Mouse (Mus musculus) limb, embryonic 14.5 days (tissue): ENCODE measurements around the gene Zmynd8. TPM values are rescaled to one million over a fixed set of nuclear protein-coding genes. Genes with fewer than 3 reads are reported as not detected.

Source experiments
- ATAC-seq: fragments of 200-750 bp; cut with Nextera tagmentation; 2 replicates; pipeline ENCODE4 v1.8.0; 2017; ENCODE audit warnings: low read depth, moderate number of reproducible peaks, moderate TSS enrichment; ENCODE audit not compliant: low FRiP score
- DNase-seq: peaks from one replicate; pipeline ENCODE4 v3.0.0-alpha.2; 2015; ENCODE audit warnings: low spot score
- H3K27ac ChIP-seq: fragments of 300-500 bp; sonication (generic); replicated peaks from 2 replicates; pipeline ENCODE4 v1.5.1; 2014; ENCODE audit warnings: low read depth, mild to moderate bottlenecking, low read length, moderate library complexity, mixed read lengths
- H3K27me3 ChIP-seq: fragments of 300-500 bp; sonication (generic); 2 replicates; pipeline ENCODE4 v1.6.1; 2014; ENCODE audit warnings: low read length, mixed read lengths; ENCODE audit not compliant: control insufficient read depth, insufficient read depth
- H3K36me3 ChIP-seq: fragments of 300-500 bp; sonication (generic); 2 replicates; pipeline ENCODE4 v1.6.1; 2014; ENCODE audit warnings: mild to moderate bottlenecking, low read length, moderate library complexity, mixed read lengths; ENCODE audit not compliant: control insufficient read depth, insufficient read depth
- H3K4me1 ChIP-seq: fragments of 300-500 bp; sonication (generic); 2 replicates; pipeline ENCODE4 v1.6.1; 2014; ENCODE audit warnings: antibody characterized with exemption, low read length, mixed read lengths; ENCODE audit not compliant: control insufficient read depth, insufficient read depth
- H3K4me2 ChIP-seq: fragments of 300-500 bp; sonication (generic); replicated peaks from 2 replicates; pipeline ENCODE4 v1.6.1; 2014; ENCODE audit warnings: low read depth, mild to moderate bottlenecking, low read length, moderate library complexity; ENCODE audit not compliant: severe bottlenecking
- H3K4me3 ChIP-seq: fragments of 300-500 bp; sonication (generic); replicated peaks from 2 replicates; pipeline ENCODE4 v1.5.1; 2014; ENCODE audit warnings: low read length
- H3K9ac ChIP-seq: fragments of 300-500 bp; sonication (generic); 2 replicates; pipeline ENCODE4 v1.6.1; 2014; ENCODE audit warnings: mild to moderate bottlenecking, low read depth, low read length, moderate library complexity; ENCODE audit not compliant: severe bottlenecking
- H3K9me3 ChIP-seq: fragments of 300-500 bp; sonication (generic); 2 replicates; pipeline ENCODE4 v1.6.1; 2016; ENCODE audit warnings: low read length; ENCODE audit not compliant: control insufficient read depth
- POLR2A ChIP-seq: fragments of 200-500 bp; IDR thresholded peaks from 2 replicates; pipeline ENCODE4 v1.8.0; 2012; ENCODE audit warnings: inconsistent platforms, mild to moderate bottlenecking, moderate library complexity, borderline replicate concordance; ENCODE audit not compliant: insufficient read depth, insufficient read length; ENCODE audit errors: extremely low read depth
- WGBS: fragments of 180-500 bp; shearing (Covaris S2); extraction: QIAGEN DNeasy Blood & Tissue Kit; methylation state at CpG from one replicate; pipeline ENCODE4 v1.1.7; 2014; 5-methylcytosine and 5-hydroxymethylcytosine counted together
- polyA plus RNA-seq, 2 experiments: library from polyadenylated mRNA; depleted of rRNA in 1 of 2; stranded (reverse) in 1 of 2; unstranded in 1 of 2; fragments of >200 nt; fragmentation: Nextera tagmentation in 1 of 2; extraction: Ambion mirVana in 1 of 2; gene quantifications; 2 replicates each; pipeline versions ENCODE4 v1.2.1 to v1.2.3; 2012 to 2014

Gene Zmynd8
- polyA plus RNA-seq, 2 experiments = 30.2 to 49.5 TPM

DNA sequence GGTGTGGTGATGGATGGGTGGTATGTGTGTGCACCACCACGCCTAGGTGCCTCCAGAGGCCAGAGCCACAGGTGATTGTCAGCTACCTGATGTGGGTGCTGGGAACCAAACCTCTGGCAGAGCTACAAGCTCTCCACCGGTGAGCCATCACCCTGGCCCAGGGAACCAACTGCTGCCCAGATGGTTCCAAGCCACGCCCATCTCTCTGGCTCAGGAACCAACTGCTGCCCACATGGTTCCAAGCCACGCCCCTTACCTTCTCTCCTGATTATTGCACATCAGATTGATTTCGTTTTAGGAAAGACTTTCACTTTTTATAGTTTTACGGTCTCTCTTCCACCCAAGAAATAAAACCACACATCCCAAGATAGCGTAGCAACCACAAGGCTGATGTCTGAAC, 150.8 kb downstream of the Zmynd8 start:
- Histone ChIP-seq H3K27ac (no peak overlapping the region), H3K4me1 (peaks cover 9% of the 10 kb centered on the region), H3K9ac (no peak overlapping the region), H3K9me3 (no peaks in the 10 kb centered on the region), H3K4me2 (no peak overlapping the region), H3K27me3 (no peaks in the 10 kb centered on the region), H3K4me3 (no peak overlapping the region), H3K36me3 (no peaks in the 10 kb centered on the region)
- DNase-seq (peak; percentile 31), ATAC-seq (no peak)
- 42% methylated on average over 7 of the region's 7 CpGs for WGBS
- TF ChIP-seq POLR2A = no peak

DNA sequence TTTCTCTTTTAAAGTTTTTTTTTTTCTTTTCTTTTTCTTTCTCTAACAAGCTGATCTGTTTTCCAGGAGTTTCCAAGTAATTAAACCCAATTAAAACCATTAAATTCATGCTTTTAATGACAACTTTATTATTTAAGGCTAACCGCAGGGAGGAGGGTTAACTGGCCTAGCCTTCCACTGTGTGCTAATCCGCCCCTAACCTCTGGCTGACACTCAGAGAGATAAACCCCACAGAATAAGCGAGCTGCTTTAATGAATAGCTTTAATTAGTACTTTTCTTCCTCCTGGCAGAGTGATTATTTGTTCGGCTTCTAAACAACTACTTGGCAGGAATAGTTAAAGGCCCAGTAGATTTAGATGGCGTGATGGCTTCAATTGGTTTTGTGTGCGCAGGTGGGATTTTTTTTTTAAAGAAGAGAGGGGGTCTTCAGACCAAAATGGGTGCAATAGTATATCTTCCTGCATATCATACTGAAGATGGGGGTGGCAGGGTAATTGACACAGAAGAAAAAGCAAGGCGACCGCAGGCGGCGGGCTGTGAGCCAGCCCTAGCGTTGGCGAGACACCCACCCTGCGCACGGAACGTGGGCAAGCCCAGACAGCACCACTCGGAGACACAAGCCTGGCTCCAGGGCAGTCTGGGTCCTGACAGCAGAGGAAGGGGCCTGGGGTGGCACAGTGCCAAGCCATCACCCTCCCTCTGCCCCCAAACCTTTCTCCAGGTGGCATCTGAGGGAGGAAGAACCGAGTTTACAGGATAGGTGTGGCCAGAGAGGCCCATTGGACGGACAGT, 153.3 kb downstream of the Zmynd8 start:
- DNase-seq (peak; percentile 5), ATAC-seq (no peak)
- Histone ChIP-seq H3K9me3 (no peaks in the 10 kb centered on the region), H3K4me3 (no peak overlapping the region), H3K4me1 (peaks cover 24% of the 10 kb centered on the region), H3K4me2 (no peak overlapping the region), H3K27me3 (0 out of 2 replicates have a peak, but pooled peaks cover 7% of the 10 kb centered on the region), H3K36me3 (no peaks in the 10 kb centered on the region), H3K27ac (no peak overlapping the region), H3K9ac (no peak overlapping the region)
- TF ChIP-seq POLR2A = no peak
- 68% methylated on average over 18 of the region's 18 CpGs for WGBS

DNA sequence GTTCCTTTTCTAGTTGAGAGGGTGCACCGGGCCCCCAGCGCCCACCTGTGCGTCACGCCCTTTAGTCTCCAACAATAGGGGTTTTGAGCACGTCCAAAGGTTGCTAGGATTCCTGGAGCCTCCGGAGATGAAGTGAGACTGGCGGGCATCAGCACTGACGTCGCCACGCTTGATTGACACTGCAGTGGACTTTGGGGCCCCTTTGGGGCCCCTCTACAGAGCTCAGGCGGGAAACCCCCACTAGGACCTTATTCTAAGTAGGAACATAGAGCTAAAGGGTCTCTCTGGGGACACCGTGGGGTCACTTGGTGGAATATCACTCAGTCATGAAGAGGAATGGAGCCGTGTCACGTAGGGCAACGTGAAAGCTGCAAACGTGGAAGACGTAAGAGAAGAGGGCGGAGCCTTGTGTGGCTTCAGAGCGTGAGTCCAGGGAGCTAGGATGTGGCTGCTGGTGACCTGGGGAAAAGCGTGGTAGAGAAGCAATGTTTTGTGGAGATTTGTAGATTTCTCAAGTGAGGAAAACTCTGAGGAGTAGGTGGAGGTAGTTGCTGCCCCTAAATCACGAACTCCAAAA, 156.5 kb downstream of the Zmynd8 start:
- H3K27ac ChIP-seq = no peak overlapping the region
- no peak for ATAC-seq
- H3K4me1 ChIP-seq = peaks cover 15% of the 10 kb centered on the region
- no peaks in the 10 kb centered on the region for H3K9me3 ChIP-seq
- H3K9ac ChIP-seq = no peak overlapping the region
- 0 out of 2 replicates have a peak, but pooled peaks cover 7% of the 10 kb centered on the region for H3K27me3 ChIP-seq
- DNase-seq = no peak
- H3K36me3 ChIP-seq = no peaks in the 10 kb centered on the region
- H3K4me3 ChIP-seq = no peak overlapping the region
- no peak overlapping the region for H3K4me2 ChIP-seq
- no peak for TF ChIP-seq POLR2A
- 40% methylated on average over 20 of the region's 21 CpGs for WGBS

DNA sequence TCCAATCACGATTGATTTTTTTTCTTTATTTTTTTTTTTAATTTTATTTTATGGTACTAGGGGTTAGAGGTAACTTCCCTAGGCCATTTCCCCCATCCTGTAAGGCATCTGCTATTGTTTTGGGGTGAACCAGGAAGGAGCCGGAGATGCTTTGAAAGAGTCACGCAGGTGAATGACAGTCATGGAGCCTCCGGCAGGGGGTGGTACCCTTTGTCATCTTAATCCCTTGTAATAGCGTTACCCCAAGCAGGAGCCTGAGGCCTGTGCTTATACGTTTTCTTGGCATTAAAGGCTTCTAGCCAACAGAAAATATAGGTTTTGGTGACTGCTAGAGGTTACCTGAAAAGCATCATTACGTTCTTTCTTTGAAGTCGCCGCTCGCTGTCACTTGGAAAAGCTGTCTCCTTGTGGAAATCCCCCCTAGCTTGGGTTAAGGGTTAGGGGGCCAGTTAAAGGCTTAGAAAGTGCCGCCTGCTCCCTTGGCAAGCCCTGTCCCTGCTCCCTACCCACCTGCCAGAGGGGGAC, 157.2 kb downstream of the Zmynd8 start:
- TF ChIP-seq POLR2A = no peak
- H3K27me3 ChIP-seq = 0 out of 2 replicates have a peak, but pooled peaks cover 7% of the 10 kb centered on the region
- H3K4me2 ChIP-seq = no peak overlapping the region
- no peak overlapping the region for H3K27ac ChIP-seq
- H3K4me1 ChIP-seq = peaks cover 15% of the 10 kb centered on the region
- ATAC-seq (no peak), DNase-seq (no peak)
- no peaks in the 10 kb centered on the region for H3K9me3 ChIP-seq
- H3K36me3 ChIP-seq = no peaks in the 10 kb centered on the region
- 25% methylated on average over 11 of the region's 11 CpGs for WGBS
- H3K4me3 ChIP-seq = no peak overlapping the region
- no peak overlapping the region for H3K9ac ChIP-seq

DNA sequence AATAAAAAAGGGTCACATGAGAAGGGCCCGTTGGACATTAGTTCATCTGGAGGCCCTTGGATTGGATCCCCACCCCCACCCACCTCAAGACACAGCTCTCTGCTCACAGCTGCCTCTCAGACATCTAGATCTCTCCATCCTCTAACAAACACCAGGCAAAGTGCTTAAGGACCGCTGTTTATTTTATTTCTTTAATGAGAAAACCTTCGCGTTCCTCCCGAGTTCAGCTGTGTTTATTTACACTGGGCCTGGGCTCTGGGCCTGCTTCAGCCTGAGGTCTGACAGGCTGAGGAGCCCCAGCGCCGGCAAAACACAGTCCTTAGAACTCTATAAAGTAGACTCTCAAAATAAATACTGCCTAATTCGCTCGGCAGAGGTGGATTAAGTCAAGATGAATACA, 157.8 kb downstream of the Zmynd8 start:
- Histone ChIP-seq H3K36me3 (no peaks in the 10 kb centered on the region), H3K4me3 (no peak overlapping the region), H3K4me2 (no peak overlapping the region), H3K27ac (0 out of 2 replicates have a peak overlapping the region, but pooled peaks have one; percentile 0), H3K27me3 (0 out of 2 replicates have a peak, but pooled peaks cover 7% of the 10 kb centered on the region), H3K9ac (no peak overlapping the region), H3K4me1 (peaks cover 15% of the 10 kb centered on the region), H3K9me3 (no peaks in the 10 kb centered on the region)
- ATAC-seq (peak; percentile 60), DNase-seq (peak; percentile 39)
- TF ChIP-seq POLR2A = no peak
- 5% methylated on average over 9 of the region's 9 CpGs for WGBS
